Mouse (Mus musculus): ENCODE data around the gene Pigs.

DNA sequence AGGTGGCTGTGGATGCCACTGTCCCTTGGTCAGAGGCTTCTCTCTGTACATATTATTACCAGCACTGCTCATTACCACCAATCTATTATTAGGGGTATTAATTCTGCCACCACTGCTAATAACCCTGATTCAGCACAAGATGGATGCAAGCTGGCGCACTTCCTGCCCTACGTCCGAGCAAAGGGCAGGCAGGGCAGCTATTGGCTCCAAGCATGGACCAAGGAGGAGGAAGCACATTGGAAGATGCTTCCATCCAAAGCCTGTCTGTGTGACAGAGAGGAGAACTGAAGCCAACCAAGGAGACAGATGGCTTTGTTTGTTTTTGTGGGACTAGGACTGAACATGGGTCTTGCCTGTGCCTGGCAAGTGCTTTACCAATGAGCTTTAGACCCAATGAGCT is 52.8 kb downstream of the Pigs start:
- TF ChIP-seq CTCF (IDR thresholded peaks at IDR 0.05; ENCODE audit: extremely low read depth, insufficient read depth, low read length): no peak
- TF ChIP-seq POLR2A (IDR thresholded peaks at IDR 0.05; ENCODE audit: extremely low read depth, insufficient read depth, low read length): no peak

Data from cortical plate, adult 2 months (tissue).